Mouse (Mus musculus): Measurements from ENCODE around the gene Fbln2.

The Fbln2 gene

DNA sequence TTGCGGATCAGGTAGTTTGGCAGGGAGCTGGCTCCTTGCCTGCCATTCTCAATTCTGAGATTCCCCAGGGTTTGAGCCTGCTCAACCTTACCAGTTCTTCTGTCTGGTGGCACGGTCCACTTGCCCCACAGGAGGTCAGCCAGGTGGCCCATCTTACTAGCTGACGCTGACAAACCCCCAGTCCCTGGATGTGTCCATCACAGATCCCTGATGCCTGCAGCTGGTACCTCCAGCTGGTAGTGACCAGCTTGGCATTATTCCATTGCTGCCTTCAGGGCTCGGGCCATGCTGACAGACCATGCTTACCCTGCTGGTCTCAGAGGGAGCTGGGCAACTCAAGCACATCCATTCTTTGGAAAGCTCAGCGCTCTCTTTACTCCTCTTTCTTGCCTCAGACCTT is 18.7 kb downstream of the Fbln2 start:
- DNase-seq (ENCODE audit: low spot score), result no peak

- DNase-seq (ENCODE audit: low spot score), result no peak
These were observed 19.3 kb downstream of the Fbln2 start for GRCm38 (mm10) chr6:91231523-91231922.

DNA sequence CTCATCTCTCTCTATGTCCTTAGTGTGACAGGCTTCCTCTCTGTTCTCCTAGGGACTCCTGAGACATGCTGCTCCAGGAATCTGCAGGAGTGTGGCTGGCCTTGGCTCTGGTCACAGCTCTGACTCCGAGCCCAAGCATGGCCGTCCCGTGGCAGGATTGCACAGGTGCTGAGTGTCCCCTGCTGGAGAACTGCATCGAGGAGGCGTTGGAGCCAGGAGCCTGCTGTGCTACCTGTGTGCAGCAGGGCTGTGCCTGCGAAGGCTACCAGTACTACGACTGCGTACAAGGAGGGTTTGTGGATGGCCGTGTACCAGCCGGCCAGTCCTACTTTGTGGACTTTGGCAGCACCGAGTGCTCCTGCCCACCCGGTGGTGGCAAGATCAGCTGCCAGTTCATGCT is 20.8 kb downstream of the Fbln2 start:
- DNase-seq (ENCODE audit: low spot score), result no peak

GRCm38 (mm10) chr6:91233424-91234015 is 21.3 kb downstream of the Fbln2 start:
- no peak for DNase-seq (ENCODE audit: low spot score)

GRCm38 (mm10) chr6:91236006-91236405 is 23.8 kb downstream of the Fbln2 start:
- DNase-seq (ENCODE audit: low spot score), result no peak

- DNase-seq (ENCODE audit: low spot score), result no peak
These were observed 24.2 kb downstream of the Fbln2 start for GRCm38 (mm10) chr6:91236429-91236828.

- no peak for DNase-seq (ENCODE audit: low spot score)
These were observed 25.0 kb downstream of the Fbln2 start for GRCm38 (mm10) chr6:91237273-91237672.

DNA sequence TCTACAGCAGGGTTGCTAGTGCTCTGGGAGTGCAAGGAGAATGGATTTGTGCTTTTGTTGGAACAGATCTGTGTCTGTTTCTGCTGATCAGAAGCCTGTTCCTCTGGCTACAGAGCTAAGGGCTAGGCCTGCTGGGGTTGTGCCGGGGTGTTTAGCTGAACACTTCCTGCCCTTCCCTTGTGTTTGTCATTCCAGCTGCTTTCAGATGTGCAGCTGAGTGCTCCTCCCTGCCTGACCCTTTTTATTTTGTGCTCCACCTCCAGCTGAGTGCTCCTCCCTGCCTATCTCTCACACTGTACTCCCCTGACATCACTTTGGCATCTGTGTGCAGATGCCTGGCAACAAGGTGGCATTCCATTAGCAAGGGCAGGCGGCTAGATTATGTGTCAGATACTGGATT is 28.3 kb downstream of the Fbln2 start:
- no peak for DNase-seq (ENCODE audit: low spot score)

DNA sequence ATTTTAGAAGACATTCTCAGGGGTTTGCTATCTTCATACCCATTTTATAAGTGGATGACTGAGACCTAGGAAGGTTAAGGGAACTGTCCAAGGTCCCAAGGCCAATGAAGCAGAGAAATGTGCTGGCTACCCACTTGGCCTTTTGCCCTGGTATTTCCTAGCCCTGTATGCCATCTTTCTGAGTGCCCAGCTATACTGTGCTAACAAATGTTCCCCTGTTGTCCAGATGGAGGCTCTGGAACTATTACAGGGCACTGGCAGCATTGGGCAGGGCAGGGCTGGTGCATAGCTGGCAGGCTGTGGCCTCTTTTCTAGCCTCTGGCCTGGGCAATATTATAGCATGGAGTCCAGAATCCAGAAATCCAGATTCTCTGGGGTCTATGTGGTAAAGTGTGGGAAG is 28.7 kb downstream of the Fbln2 start:
- DNase-seq (ENCODE audit: low spot score), result no peak

- no peak for DNase-seq (ENCODE audit: low spot score)
These were observed 31.1 kb downstream of the Fbln2 start for GRCm38 (mm10) chr6:91243395-91243794.

- no peak for DNase-seq (ENCODE audit: low spot score)
These were observed 32.1 kb downstream of the Fbln2 start for GRCm38 (mm10) chr6:91244331-91244730.

GRCm38 (mm10) chr6:91245331-91245730 is 33.1 kb downstream of the Fbln2 start:
- DNase-seq (ENCODE audit: low spot score), result no peak

GRCm38 (mm10) chr6:91247343-91247742 is 35.1 kb downstream of the Fbln2 start:
- DNase-seq (ENCODE audit: low spot score), result no peak

- DNase-seq (ENCODE audit: low spot score), result peak; percentile 14
These were observed 36.4 kb downstream of the Fbln2 start for GRCm38 (mm10) chr6:91248627-91249026.

GRCm38 (mm10) chr6:91249797-91250196 is 37.5 kb downstream of the Fbln2 start:
- DNase-seq (ENCODE audit: low spot score), result no peak

DNA sequence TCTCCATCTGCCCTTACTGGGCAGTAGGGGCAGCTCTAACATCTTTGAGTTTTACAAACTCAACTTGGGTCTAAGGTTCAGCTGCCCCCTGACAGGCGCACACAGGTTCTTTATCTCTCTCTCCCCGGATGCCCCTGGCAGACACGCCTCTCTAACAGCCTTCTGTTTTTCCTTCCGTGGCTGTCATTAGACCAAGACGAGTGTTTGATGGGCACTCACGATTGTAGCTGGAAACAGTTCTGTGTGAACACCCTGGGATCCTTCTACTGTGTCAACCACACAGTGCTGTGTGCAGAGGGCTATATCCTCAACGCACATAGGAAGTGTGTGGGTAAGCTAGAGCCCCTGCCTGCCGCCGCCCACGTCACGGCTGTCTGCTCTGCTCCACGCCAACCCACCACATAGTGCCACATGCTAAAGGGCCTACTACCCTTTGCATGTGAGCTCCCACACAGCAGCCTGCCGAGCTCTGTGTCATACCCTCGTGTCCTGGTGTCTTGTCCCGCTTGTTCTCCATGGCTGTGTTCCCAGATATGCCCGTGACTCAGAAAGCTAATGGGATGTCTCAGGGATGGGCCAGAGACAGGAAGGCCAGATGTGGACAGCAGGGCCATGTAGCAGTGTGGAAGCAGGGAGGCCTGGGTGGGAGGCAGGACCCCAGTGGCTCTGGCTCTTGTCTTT is 47.3 kb downstream of the Fbln2 start:
- no peak for DNase-seq (ENCODE audit: low spot score)

- no peak for DNase-seq (ENCODE audit: low spot score)
These were observed 48.2 kb downstream of the Fbln2 start for GRCm38 (mm10) chr6:91260347-91260986.

DNA sequence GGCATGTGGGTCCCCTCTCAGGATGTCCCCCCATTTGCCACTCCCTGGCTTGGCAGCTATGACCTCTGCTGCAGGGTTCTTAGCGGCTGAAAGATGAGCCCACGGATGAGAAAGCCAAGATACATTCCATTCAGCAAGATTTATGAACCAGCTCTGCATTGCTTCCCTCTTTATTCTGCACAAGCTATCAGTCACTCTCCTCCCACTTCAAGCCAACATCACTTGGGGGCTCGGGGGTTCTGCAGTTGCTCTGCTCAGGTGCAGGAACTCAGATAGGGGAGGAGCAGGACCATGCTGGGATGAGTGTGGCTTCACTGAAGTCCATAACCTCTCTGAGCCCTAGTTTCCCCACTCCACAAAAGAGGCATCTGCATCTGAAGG is 48.7 kb downstream of the Fbln2 start:
- no peak for DNase-seq (ENCODE audit: low spot score)

GRCm38 (mm10) chr6:91265616-91266015 is 53.4 kb downstream of the Fbln2 start:
- DNase-seq (ENCODE audit: low spot score), result no peak

- DNase-seq (ENCODE audit: low spot score), result no peak
These were observed 54.4 kb downstream of the Fbln2 start for GRCm38 (mm10) chr6:91266647-91267046.

DNA sequence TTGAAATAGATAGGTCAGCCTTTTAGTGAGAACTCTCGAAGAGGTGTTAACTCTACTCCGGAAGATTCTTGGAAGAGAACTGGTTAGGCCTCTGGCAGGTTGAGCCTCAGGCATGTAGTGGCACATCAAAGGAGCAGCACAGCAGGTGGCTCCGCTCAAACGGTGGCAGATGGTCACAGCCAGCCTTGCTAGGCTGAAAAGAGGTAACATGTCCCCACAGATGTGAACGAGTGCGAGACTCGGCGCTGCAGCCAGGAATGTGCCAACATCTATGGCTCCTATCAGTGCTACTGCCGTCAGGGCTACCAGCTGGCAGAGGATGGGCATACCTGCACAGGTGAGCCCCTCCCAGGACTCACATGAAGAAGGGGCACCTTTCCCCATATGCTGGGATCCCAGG is 56.1 kb downstream of the Fbln2 start:
- no peak for DNase-seq (ENCODE audit: low spot score)

DNA sequence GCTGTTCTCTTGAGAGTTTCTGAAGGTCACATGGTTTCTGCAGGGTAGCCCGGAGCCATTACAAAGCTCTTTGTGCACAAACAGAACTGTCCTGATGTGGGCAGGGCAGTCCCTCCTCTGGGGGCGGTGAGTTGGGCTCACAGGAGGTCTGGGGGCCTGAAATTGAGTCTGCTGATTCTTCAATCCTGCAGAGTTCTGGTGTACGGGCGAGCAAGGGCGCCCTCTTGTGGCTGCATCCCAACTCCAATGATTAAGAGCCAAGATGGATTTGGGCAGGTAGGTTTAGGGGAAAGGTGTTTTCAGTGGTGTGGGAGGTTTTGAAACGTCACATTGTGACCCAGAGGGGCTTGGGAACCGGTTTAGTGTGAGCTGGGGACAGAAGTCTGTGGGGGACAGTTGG is 65.3 kb downstream of the Fbln2 start:
- peak; percentile 42 for DNase-seq (ENCODE audit: low spot score)

DNA sequence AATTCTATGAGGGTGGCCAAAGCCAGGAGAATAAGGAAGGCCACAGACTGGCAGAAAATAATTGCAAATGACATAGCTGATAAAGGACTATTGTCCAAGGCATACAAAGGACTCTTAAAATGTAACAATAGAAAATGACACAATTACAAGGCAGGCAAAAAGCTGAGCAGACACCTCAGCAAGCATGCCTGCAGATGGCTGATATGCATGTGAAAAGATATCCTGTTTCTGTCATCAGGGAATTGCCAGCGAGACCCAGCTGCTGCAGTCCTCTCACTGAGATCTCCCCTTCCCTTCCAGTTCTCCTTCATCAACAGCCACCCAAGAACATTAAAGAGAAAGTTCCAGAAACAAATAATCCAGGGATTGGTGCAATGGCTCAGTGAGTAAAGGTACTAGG is 66.0 kb downstream of the Fbln2 start:
- no peak for DNase-seq (ENCODE audit: low spot score)

- DNase-seq (ENCODE audit: low spot score), result no peak
These were observed 67.2 kb downstream of the Fbln2 start for GRCm38 (mm10) chr6:91279477-91279876.
